Mouse (Mus musculus): ENCODE measurements around the gene Mylk2.

DNA sequence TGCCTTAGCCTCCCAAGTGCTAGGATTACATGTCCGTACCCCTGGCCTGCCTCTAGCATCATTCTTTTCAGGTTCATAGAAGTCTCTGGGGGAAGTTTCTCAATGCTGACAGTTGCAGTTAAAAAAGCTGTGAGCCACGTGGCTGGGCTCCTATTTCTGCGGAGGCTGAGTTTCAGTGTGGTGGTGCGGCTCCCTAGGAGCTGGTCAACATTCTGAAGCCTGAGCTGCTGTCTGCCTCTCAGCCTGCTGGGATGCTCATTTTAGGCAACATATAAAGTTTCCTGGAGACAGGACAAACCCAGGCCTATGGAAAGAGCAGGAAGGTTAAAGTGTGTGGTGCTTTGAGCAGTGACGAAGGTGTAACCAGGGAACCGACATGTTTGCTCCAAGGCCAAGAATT lies 12.1 kb upstream of the Mylk2 start:
- no peak for TF ChIP-seq CTCF (IDR thresholded peaks at IDR 0.05 in 2 of 3, conservative IDR thresholded peaks at IDR 0.05 in 1 of 3; ENCODE audit: control insufficient read depth in 1 of 3, insufficient read depth in 1 of 3, low read depth in 2 of 3, low read length in 3 of 3, poor library complexity in 1 of 3, severe bottlenecking in 1 of 3)
- TF ChIP-seq MAFK (IDR thresholded peaks at IDR 0.05; ENCODE audit: borderline replicate concordance, low read depth, low read length): no peak
- TF ChIP-seq TBP (IDR thresholded peaks at IDR 0.05; ENCODE audit: low read depth, low read length): no peak
